Mouse (Mus musculus) spleen, adult 12 weeks (tissue): ENCODE measurements around the gene Sumf2.

Experiments used
- DNase-seq: peaks from one replicate; pipeline ENCODE4 v3.0.0; 2022; ENCODE audit warnings: low spot score

The Sumf2 gene

DNA sequence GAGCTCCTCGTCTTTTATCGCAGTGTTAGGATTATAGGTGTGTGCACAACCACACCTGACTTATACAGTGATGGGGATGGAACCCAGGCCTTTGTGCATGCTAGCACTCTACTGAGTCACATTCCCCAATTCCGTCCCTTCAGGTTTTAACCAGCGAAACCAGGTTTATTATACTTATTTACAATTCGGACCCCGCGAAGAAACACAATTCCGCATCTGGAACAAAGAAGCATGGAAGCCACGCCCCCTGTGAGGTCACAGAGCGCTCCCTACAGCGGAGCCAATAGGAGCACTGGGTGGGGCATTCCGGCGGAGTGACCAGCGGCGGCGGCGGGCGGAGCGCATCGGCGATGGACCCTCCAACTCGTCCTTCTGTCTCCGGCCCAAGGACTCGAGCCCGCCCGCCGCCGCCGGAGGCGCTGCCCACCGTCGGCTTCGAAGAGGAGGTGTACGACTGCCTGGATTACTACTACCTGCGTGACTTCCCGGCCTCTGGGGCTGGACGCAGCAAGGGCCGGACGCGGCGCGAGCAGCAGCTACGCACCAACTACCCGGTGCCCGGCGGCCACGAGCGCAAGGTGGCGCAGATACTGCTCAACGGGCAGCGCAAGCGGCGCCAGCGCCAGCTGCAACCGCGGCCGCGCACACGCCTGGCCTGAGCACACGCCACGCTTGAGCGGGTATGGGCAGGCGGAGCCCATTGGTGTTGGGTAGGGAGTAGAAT is 61.6 kb downstream of the Sumf2 start, which contains the start of gene Nupr1l:
Gene Nupr1l (plus strand): TSS at position 299 of the 724 bp plus-strand sequence.
- peak; percentile 74 for DNase-seq

DNA sequence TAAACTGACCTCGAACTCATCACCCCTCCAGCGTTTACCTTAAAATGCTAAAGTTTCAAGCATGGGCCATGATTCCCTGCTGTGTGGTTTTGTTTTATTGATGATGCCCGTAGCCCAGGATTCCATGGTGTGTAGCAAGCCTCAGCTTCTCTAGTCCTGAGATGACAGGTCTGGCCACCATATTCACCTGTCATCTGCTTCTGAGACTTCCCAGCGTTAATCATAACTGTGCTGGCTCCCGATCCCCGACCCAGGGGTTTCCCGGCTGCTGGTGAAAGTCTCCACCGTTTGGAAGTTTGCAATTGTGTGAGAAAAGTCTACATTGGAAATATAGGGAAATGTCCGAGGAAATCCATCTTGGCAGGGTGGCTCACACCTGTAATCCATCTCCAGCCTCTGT is 62.4 kb downstream of the Sumf2 start:
- DNase-seq: no peak

DNA sequence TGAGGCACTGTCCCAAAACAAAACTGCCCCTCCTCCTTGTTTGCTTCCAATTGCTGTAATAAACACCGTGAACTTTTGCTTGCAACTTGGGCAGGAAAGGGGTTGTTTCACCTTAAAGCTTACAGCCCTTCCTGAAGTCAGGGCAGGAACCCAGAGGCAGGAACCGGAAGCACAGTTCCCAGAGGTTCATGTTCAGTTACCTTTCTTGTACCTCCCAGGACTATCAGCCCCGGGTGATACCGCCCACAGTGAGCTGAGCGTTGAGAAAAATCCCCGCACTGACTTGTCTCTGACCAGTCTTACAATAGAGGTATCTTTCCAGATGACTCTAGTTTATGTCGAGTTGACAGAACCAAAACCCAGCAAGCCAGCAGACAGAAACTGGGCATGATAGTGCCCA is 62.8 kb downstream of the Sumf2 start:
- no peak for DNase-seq
